Mouse (Mus musculus): ENCODE data around the gene Oaz2. TPM values are rescaled to one million over a fixed set of nuclear protein-coding genes. Genes with fewer than 3 reads are reported as not detected.

The Oaz2 gene
- polyA plus RNA-seq, 1 experiment from 2014 or later = 188 TPM

DNA sequence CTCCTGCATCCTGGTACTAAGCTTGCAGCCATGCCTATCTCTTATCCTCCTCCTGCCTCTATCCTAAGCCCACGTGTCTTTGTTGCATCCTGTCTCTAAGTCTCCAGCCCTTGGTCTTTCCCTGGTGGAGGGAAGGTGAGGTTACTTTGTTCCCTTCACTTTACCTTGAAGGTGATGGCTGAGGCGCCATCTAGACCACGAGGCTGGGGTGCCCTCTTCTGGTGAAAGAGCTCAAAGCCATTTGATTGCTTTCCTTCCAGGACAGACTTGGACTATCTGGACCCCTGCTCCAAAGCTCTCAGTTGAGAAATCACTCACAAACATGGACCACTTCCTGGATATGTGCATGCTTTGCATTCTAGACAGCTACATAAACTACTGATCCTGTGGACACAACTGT, 3.6 kb upstream of the Oaz2 start:
- ATAC-seq = no peak
- no peaks in the 10 kb centered on the region for H3K36me3 ChIP-seq (ENCODE audit: control insufficient read depth, insufficient read depth, low read length)

DNA sequence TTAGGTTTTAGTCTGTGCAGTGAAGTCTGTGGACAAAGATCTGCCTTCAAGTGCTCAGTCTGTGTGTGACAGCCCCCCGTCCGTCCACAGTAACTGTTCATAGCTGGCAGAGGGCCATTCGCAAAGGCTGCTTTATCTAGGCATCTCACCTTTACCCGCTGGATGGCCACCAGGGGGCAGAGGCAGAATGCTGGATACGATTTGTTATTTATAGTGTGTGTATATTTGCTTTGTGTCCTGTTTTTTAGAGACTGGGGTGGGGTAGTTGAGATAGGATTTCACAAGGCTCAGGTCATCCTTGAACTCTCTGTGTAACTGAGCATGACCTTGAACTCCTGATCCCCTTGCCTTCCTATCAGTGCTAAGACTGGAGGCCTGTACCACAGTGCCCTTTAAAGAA, 1.8 kb upstream of the Oaz2 start:
- no peak overlapping the region for H3K9ac ChIP-seq (ENCODE audit: low read depth, low read length)
- no peak for ATAC-seq

More for the DNA sequence above, 3.6 kb upstream of the Oaz2 start:
- H3K4me3 ChIP-seq (ENCODE audit: low read length) = no peak overlapping the region
- no peaks in the 10 kb centered on the region for H3K27me3 ChIP-seq (replicated peaks; ENCODE audit: control insufficient read depth, insufficient read depth, low read length)
- no peak overlapping the region for H3K9ac ChIP-seq (ENCODE audit: low read depth, low read length)
- H3K4me2 ChIP-seq (ENCODE audit: low read depth, low read length) = no peak overlapping the region
- no peaks in the 10 kb centered on the region for H3K4me1 ChIP-seq (ENCODE audit: control insufficient read depth, insufficient read depth, low read length)
- 1% methylated on average over 3 of the region's 3 CpGs for WGBS
- no peaks in the 10 kb centered on the region for H3K9me3 ChIP-seq (ENCODE audit: control insufficient read depth, low read length)
- H3K27ac ChIP-seq (ENCODE audit: low read length) = no peak overlapping the region

DNA sequence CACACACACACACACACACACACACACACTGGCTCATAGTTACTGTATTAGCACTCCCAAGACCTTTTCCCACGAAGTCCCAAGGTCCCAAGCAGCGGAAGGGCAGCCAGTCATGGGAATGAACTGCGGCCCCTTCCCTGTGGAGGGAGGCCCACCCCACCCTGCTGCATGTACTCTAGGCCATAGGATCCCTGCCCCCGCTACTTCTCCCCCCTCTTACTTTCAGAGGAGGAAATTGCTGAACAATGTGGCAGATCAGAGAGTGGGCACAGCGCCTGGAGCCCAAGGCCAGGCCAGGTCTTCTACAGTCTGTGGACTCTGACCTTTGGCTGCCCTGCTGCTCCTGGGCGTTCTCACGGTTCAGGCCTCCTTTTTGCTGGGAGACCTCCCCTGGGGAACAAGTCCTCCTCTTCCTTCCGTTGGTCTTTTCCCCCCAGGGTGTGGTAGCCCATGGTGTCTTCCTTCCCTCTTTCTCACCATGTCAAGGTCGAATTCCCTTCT, 3.7 kb downstream of the Oaz2 start:
- Histone ChIP-seq H3K27ac (ENCODE audit: low read length) (peak overlapping the region; percentile 59), H3K4me2 (ENCODE audit: low read depth, low read length) (no peak overlapping the region), H3K4me3 (ENCODE audit: low read length) (no peak overlapping the region), H3K4me1 (ENCODE audit: control insufficient read depth, insufficient read depth, low read length) (peaks cover 5% of the 10 kb centered on the region), H3K36me3 (ENCODE audit: control insufficient read depth, insufficient read depth, low read length) (no peaks in the 10 kb centered on the region), H3K9ac (ENCODE audit: low read depth, low read length) (no peak overlapping the region; the same call in 1 of the 2 replicates), H3K27me3 (replicated peaks; ENCODE audit: control insufficient read depth, insufficient read depth, low read length) (no peaks in the 10 kb centered on the region), H3K9me3 (ENCODE audit: control insufficient read depth, low read length) (no peaks in the 10 kb centered on the region)
- peak; percentile 66 for ATAC-seq
- WGBS = 44% methylated on average over 9 of the region's 9 CpGs

More for the DNA sequence above, 1.8 kb upstream of the Oaz2 start:
- H3K9me3 ChIP-seq (ENCODE audit: control insufficient read depth, low read length) = no peaks in the 10 kb centered on the region
- H3K36me3 ChIP-seq (ENCODE audit: control insufficient read depth, insufficient read depth, low read length) = no peaks in the 10 kb centered on the region
- H3K4me2 ChIP-seq (ENCODE audit: low read depth, low read length) = no peak overlapping the region
- no peaks in the 10 kb centered on the region for H3K27me3 ChIP-seq (replicated peaks; ENCODE audit: control insufficient read depth, insufficient read depth, low read length)
- no peak overlapping the region for H3K4me3 ChIP-seq (ENCODE audit: low read length)
- WGBS = 19% methylated on average over 5 of the region's 5 CpGs
- no peaks in the 10 kb centered on the region for H3K4me1 ChIP-seq (ENCODE audit: control insufficient read depth, insufficient read depth, low read length)
- H3K27ac ChIP-seq (ENCODE audit: low read length) = no peak overlapping the region

DNA sequence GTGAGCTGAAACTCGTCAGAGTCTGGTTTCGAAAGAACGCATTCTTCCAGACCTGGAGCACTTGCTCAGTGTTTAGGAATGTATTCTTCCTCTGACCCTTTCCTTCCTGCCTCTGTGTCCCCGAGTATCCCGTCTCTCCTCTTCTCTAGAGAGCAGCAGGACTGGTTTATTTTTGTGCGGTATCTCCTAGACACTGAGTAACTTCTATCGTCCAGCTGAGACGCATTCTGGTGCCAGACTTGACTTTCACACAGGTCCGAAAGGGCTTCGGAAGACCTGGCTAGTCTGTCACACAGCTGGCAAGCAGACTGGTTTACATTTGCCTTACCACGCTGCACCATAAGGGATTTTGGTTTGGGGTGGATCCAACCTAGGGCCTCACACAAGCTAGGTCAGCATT, 5.2 kb downstream of the Oaz2 start:
- WGBS = 65% methylated on average over 11 of the region's 11 CpGs
- Histone ChIP-seq H3K9me3 (ENCODE audit: control insufficient read depth, low read length) (no peaks in the 10 kb centered on the region), H3K4me1 (ENCODE audit: control insufficient read depth, insufficient read depth, low read length) (peaks cover 16% of the 10 kb centered on the region), H3K36me3 (ENCODE audit: control insufficient read depth, insufficient read depth, low read length) (no peaks in the 10 kb centered on the region), H3K4me2 (ENCODE audit: low read depth, low read length) (no peak overlapping the region), H3K27ac (ENCODE audit: low read length) (0 out of 2 replicates have a peak overlapping the region, but pooled peaks have one; percentile 8), H3K27me3 (replicated peaks; ENCODE audit: control insufficient read depth, insufficient read depth, low read length) (no peaks in the 10 kb centered on the region), H3K9ac (ENCODE audit: low read depth, low read length) (no peak overlapping the region), H3K4me3 (ENCODE audit: low read length) (no peak overlapping the region)
- ATAC-seq = no peak

DNA sequence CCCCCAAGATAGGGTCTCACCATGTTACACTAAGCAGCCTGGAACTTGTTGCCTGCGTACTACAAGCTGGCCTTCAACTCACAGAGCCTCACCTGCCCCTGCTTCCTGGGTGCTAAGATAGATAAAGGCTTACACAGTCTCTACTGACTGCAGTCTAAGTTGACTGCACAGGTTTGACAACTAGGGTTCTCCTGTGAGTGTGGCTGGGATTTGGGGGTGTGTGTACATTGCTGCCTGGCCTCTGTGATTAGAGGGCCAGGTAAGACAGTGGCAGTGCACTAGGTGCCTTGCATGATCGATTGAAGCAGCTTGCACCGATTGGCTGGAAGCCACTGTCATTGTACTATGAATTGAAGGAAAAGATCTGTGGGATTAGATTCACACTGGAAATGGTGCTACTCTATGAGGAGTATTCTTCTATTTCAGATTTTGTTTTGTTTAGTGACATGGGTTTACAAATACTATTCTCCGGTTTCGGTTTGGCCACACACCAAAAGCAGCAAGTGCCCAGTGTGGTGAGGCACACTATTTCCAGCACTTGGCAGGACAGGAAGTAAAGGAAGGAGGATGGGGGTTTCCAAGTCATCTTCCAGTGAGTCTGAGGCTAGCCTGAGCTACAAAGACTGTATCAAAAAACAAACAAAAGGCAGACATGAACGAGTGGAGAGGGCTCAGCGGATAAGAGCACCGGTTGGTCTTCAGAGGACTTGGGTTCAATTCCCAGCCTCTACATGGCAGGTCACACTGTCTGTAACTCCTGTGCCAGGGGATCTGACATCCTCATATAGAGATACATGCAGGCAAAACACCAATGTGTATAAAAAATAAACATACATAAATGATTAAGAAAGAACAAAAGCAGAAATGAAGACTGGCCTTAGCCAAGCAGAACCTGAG, 7.9 kb downstream of the Oaz2 start:
- Histone ChIP-seq H3K27ac (ENCODE audit: low read length) (no peak overlapping the region), H3K9ac (ENCODE audit: low read depth, low read length) (peak overlapping the region; percentile 75), H3K36me3 (ENCODE audit: control insufficient read depth, insufficient read depth, low read length) (no peaks in the 10 kb centered on the region), H3K4me2 (ENCODE audit: low read depth, low read length) (peak overlapping the region; percentile 44), H3K27me3 (replicated peaks; ENCODE audit: control insufficient read depth, insufficient read depth, low read length) (no peaks in the 10 kb centered on the region), H3K4me3 (ENCODE audit: low read length) (peak overlapping the region; percentile 61), H3K9me3 (ENCODE audit: control insufficient read depth, low read length) (no peaks in the 10 kb centered on the region), H3K4me1 (ENCODE audit: control insufficient read depth, insufficient read depth, low read length) (peaks cover 37% of the 10 kb centered on the region)
- ATAC-seq = peak; percentile 34
- WGBS = 47% methylated on average over 8 of the region's 8 CpGs

DNA sequence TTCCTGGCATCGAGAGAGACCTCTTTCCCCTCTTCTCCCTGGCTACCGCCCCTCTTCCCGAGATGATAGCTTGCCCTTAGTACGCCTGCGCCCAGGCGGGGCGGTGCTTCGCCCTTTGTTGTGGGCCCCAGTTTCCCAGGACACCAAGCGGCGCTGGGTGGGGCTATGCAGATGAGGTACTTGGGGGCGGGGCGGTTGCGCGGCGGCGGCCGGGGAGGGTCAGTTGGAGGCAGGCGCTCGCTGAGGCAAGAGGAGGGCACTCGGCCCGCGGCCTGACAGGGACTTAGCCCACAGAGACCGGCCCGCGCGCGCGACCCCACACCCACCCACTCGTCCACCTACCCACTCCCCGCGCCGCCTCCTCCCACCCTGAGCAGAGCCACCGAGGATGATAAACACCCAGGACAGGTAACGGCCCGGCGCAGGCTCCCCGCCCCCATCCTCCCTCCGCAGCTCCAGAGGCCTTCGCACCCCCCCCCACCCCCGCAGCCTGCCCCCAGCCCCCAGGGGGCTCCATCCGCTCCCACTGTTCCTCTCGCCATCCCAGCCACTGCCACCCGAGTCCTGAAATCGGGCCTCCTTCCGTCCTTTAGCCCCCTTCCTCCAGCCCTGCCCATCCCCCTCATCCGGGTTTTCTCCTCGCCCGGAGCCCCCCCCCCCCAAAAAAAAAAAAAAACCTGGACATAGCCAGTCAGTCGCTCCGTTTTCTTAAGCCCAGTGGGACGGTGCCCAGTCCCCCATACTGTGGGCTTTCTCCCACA, 8.7 kb downstream of the Oaz2 start:
- Histone ChIP-seq H3K9me3 (ENCODE audit: control insufficient read depth, low read length) (no peaks in the 10 kb centered on the region), H3K9ac (ENCODE audit: low read depth, low read length) (peak overlapping the region; percentile 75), H3K27ac (ENCODE audit: low read length) (peak overlapping the region; percentile 44; the same call in 1 of the 2 replicates), H3K4me3 (ENCODE audit: low read length) (peak overlapping the region; percentile 61), H3K4me2 (ENCODE audit: low read depth, low read length) (peak overlapping the region; percentile 75), H3K27me3 (replicated peaks; ENCODE audit: control insufficient read depth, insufficient read depth, low read length) (no peaks in the 10 kb centered on the region), H3K4me1 (ENCODE audit: control insufficient read depth, insufficient read depth, low read length) (peaks cover 37% of the 10 kb centered on the region), H3K36me3 (ENCODE audit: control insufficient read depth, insufficient read depth, low read length) (no peaks in the 10 kb centered on the region)
- WGBS = under 1% methylated on average over 44 of the region's 51 CpGs
- peak; percentile 95 for ATAC-seq

DNA sequence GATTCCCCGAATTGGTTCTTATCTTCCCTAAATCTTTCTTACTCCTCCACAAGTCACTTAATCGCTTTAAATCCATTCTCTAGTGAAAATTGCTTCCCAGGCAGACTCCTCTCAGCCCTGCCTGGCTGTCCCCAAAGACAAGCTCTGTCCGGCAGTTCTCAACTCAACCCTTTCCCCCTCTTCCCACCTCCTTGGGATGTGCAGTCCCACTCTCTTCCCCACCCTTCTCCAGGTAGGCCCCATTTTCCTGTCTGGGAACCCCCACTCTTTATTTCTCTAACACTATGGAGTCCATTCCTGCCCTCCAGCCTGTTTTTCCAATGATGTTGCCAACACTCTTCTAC, 9.3 kb downstream of the Oaz2 start:
- H3K9ac ChIP-seq (ENCODE audit: low read depth, low read length) = peak overlapping the region; percentile 75
- no peak for ATAC-seq
- H3K27me3 ChIP-seq (replicated peaks; ENCODE audit: control insufficient read depth, insufficient read depth, low read length) = no peaks in the 10 kb centered on the region
- H3K9me3 ChIP-seq (ENCODE audit: control insufficient read depth, low read length) = no peaks in the 10 kb centered on the region
- H3K27ac ChIP-seq (ENCODE audit: low read length) = peak overlapping the region; percentile 44; the same call in 1 of the 2 replicates
- H3K4me3 ChIP-seq (ENCODE audit: low read length) = peak overlapping the region; percentile 61
- peaks cover 36% of the 10 kb centered on the region for H3K4me1 ChIP-seq (ENCODE audit: control insufficient read depth, insufficient read depth, low read length)
- 11% methylated on average over 3 of the region's 3 CpGs for WGBS
- no peaks in the 10 kb centered on the region for H3K36me3 ChIP-seq (ENCODE audit: control insufficient read depth, insufficient read depth, low read length)
- H3K4me2 ChIP-seq (ENCODE audit: low read depth, low read length) = peak overlapping the region; percentile 75

DNA sequence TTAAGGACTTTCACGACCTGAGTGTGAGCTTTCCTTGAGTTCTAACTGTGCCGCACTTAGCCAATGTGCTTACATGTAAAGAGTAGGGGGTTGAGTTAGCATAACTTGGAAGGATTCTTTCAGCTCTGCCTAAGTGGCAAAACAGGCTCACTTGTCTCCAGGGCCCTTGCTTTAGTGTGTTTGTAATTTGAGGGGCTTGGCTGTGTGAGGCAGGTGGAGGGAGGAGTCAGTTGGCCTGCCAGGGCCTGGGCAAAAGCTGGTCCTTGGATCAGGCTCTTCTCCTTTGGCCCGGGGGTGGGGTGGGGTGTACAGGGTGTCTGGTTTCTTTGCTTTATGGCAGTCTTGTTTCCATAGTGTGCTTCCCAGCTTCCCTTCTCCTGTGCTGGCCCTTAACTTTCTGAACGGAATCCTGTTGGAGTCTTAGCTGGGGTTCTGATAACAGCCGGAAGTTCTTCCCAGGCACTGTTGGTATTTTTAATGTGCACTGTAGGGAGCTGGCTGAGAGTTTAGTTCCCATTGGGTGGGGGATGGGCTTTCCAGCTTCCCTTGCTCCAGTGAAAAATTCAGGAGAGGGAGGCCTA, 11.5 kb downstream of the Oaz2 start:
- no peaks in the 10 kb centered on the region for H3K36me3 ChIP-seq (ENCODE audit: control insufficient read depth, insufficient read depth, low read length)
- no peaks in the 10 kb centered on the region for H3K9me3 ChIP-seq (ENCODE audit: control insufficient read depth, low read length)
- peak overlapping the region; percentile 75 for H3K4me2 ChIP-seq (ENCODE audit: low read depth, low read length)
- H3K27me3 ChIP-seq (replicated peaks; ENCODE audit: control insufficient read depth, insufficient read depth, low read length) = no peaks in the 10 kb centered on the region
- ATAC-seq = no peak; the same call in 1 of the 2 replicates
- peak overlapping the region; percentile 68 for H3K27ac ChIP-seq (ENCODE audit: low read length)
- H3K9ac ChIP-seq (ENCODE audit: low read depth, low read length) = peak overlapping the region; percentile 50
- H3K4me3 ChIP-seq (ENCODE audit: low read length) = peak overlapping the region; percentile 18
- 19% methylated on average over 5 of the region's 5 CpGs for WGBS
- H3K4me1 ChIP-seq (ENCODE audit: control insufficient read depth, insufficient read depth, low read length) = peaks cover 36% of the 10 kb centered on the region

Measured in intestine, embryonic 16.5 days (tissue).